Mouse (Mus musculus): ENCODE results near the gene D13Ertd608e.
"Not testable (repeated sequence)": the region's sequence is repeated elsewhere in the genome, so short reads cannot be mapped to it uniquely, and the experiment has no call there.

- TF ChIP-seq EP300, CTCF (IDR thresholded peaks at IDR 0.05; ENCODE audit: low read depth): not testable (repeated sequence)
Measured at GRCm38 (mm10) chr13:119886896-119887295, 51.1 kb downstream of the D13Ertd608e start.

Measured in heart, postnatal 0 days (tissue).